Mouse (Mus musculus): ENCODE results near the gene Aim2. TPM values are rescaled to one million over a fixed set of nuclear protein-coding genes. Genes with fewer than 3 reads are reported as not detected.

Aim2 gene
- polyA plus RNA-seq, 1 experiment from 2014 or later = 4.6 TPM

GRCm38 (mm10) chr1:173364125-173364800 is 13.6 kb downstream of the Aim2 start:
- peaks cover 40% of the 10 kb centered on the region for H3K27me3 ChIP-seq (ENCODE audit: insufficient read depth, low read length)
- DNase-seq = no peak
- no peak overlapping the region for H3K9ac ChIP-seq (replicated peaks)
- no peak for TF ChIP-seq CTCF (IDR thresholded peaks at IDR 0.05; ENCODE audit: low read depth)
- no peak for TF ChIP-seq EP300 (IDR thresholded peaks at IDR 0.05; ENCODE audit: low read depth)
- no peak overlapping the region for H3K27ac ChIP-seq (ENCODE audit: low read depth)
- H3K9me3 ChIP-seq (ENCODE audit: low read length) = no peaks in the 10 kb centered on the region
- no peaks in the 10 kb centered on the region for H3K36me3 ChIP-seq (replicated peaks; ENCODE audit: insufficient read depth, low read length)
- 69% methylated on average over 4 of the region's 4 CpGs for WGBS (ENCODE audit: insufficient replicate concordance)
- H3K4me1 ChIP-seq (ENCODE audit: insufficient read depth) = peaks cover 6% of the 10 kb centered on the region; the same call in 1 of the 2 replicates
- ATAC-seq = no peak
- no peak overlapping the region for H3K4me3 ChIP-seq (ENCODE audit: low read depth, low read length)
- H3K4me2 ChIP-seq (ENCODE audit: low read depth, low read length) = no peak overlapping the region

GRCm38 (mm10) chr1:173365970-173366409 is 15.3 kb downstream of the Aim2 start:
- no peaks in the 10 kb centered on the region for H3K9me3 ChIP-seq (ENCODE audit: low read length)
- H3K4me2 ChIP-seq (ENCODE audit: low read depth, low read length) = no peak overlapping the region
- TF ChIP-seq EP300 (IDR thresholded peaks at IDR 0.05; ENCODE audit: low read depth) (no peak), CTCF (IDR thresholded peaks at IDR 0.05; ENCODE audit: low read depth) (no peak)
- ATAC-seq (peak; percentile 23), DNase-seq (no peak)
- H3K27ac ChIP-seq (ENCODE audit: low read depth) = no peak overlapping the region
- peaks cover 46% of the 10 kb centered on the region for H3K27me3 ChIP-seq (ENCODE audit: insufficient read depth, low read length)
- no peak overlapping the region for H3K4me3 ChIP-seq (ENCODE audit: low read depth, low read length)
- H3K36me3 ChIP-seq (replicated peaks; ENCODE audit: insufficient read depth, low read length) = no peaks in the 10 kb centered on the region
- no peak overlapping the region for H3K9ac ChIP-seq (replicated peaks)
- 1% methylated on average over 13 of the region's 13 CpGs for WGBS (ENCODE audit: insufficient replicate concordance)
- H3K4me1 ChIP-seq (ENCODE audit: insufficient read depth) = peaks cover 6% of the 10 kb centered on the region; the same call in 1 of the 2 replicates

GRCm38 (mm10) chr1:173366701-173367355 is 16.1 kb downstream of the Aim2 start:
- H3K27me3 ChIP-seq (ENCODE audit: insufficient read depth, low read length) = peaks cover 46% of the 10 kb centered on the region
- peak overlapping the region; percentile 35 for H3K4me2 ChIP-seq (ENCODE audit: low read depth, low read length)
- H3K36me3 ChIP-seq (replicated peaks; ENCODE audit: insufficient read depth, low read length) = no peaks in the 10 kb centered on the region
- H3K9ac ChIP-seq (replicated peaks) = no peak overlapping the region
- no peaks in the 10 kb centered on the region for H3K9me3 ChIP-seq (ENCODE audit: low read length)
- H3K4me1 ChIP-seq (ENCODE audit: insufficient read depth) = peaks cover 6% of the 10 kb centered on the region; the same call in 1 of the 2 replicates
- H3K4me3 ChIP-seq (ENCODE audit: low read depth, low read length) = peak overlapping the region; percentile 32
- DNase-seq = no peak
- no peak overlapping the region for H3K27ac ChIP-seq (ENCODE audit: low read depth)
- TF ChIP-seq EP300 (IDR thresholded peaks at IDR 0.05; ENCODE audit: low read depth) = no peak
- no peak for TF ChIP-seq CTCF (IDR thresholded peaks at IDR 0.05; ENCODE audit: low read depth)
- no peak for ATAC-seq
- WGBS (ENCODE audit: insufficient replicate concordance) = 2% methylated on average over 31 of the region's 31 CpGs

DNA sequence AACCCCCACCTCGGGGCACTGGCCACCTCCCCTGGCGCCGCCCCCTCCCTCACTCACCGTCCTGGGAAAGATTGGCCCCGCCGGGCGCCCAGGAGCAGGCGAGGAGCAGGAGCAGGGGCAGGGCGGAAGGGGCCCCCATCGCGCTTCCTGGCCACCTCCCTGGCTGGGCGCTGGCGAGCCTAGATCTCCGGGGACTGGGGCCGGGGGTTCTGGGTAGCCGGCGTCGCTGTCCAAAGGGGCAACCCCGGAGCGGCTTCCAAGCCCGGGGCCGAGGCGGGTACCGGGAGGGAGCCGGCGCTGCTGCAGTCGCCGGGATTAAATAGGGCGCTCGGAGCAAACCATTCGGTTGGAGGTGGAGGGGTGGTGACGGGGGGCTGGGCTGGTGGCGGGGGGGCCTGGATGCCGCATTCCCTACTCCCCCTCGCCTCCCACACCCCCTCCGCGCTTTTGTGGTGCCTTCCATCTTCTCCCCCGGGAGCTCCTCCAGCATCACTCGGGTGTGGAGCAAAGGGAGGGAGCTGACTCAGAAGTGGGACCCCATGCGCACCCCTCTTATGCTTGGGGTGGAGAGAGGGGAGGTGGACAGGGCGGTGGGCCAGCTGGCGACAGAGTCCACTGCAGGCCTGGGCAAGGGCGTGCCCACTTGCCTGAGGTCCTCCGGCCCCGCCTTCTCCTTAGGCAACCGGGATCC is 16.8 kb downstream of the Aim2 start, which contains the start of gene Cadm3:
Gene Cadm3, minus strand, starts transcription at position 340 of the 691 bp plus-strand sequence.
- TF ChIP-seq CTCF (IDR thresholded peaks at IDR 0.05; ENCODE audit: low read depth) (no peak), EP300 (IDR thresholded peaks at IDR 0.05; ENCODE audit: low read depth) (no peak)
- H3K4me3 ChIP-seq (ENCODE audit: low read depth, low read length) = peak within 1 kb of the TSS; percentile 32

GRCm38 (mm10) chr1:173369611-173370010 is 18.9 kb downstream of the Aim2 start:
- Histone ChIP-seq H3K4me3 (ENCODE audit: low read depth, low read length) (no peak overlapping the region), H3K4me2 (ENCODE audit: low read depth, low read length) (no peak overlapping the region), H3K36me3 (replicated peaks; ENCODE audit: insufficient read depth, low read length) (no peaks in the 10 kb centered on the region), H3K9ac (replicated peaks) (no peak overlapping the region), H3K27ac (ENCODE audit: low read depth) (no peak overlapping the region), H3K4me1 (ENCODE audit: insufficient read depth) (peaks cover 6% of the 10 kb centered on the region; the same call in 1 of the 2 replicates), H3K27me3 (ENCODE audit: insufficient read depth, low read length) (peaks cover 46% of the 10 kb centered on the region), H3K9me3 (ENCODE audit: low read length) (no peaks in the 10 kb centered on the region)
- WGBS (ENCODE audit: insufficient replicate concordance) = 67% methylated on average over 2 of the region's 2 CpGs
- DNase-seq = no peak
- no peak for ATAC-seq
- TF ChIP-seq EP300 (IDR thresholded peaks at IDR 0.05; ENCODE audit: low read depth) = no peak
- no peak for TF ChIP-seq CTCF (IDR thresholded peaks at IDR 0.05; ENCODE audit: low read depth)

More for the DNA sequence above, 16.8 kb downstream of the Aim2 start, which contains the start of gene Cadm3:
- Histone ChIP-seq H3K27ac (ENCODE audit: low read depth) (no peak within 1 kb of the TSS), H3K27me3 (ENCODE audit: insufficient read depth, low read length) (peaks cover 46% of the 10 kb centered on the region), H3K9ac (replicated peaks) (no peak within 1 kb of the TSS), H3K36me3 (replicated peaks; ENCODE audit: insufficient read depth, low read length) (no peaks in the 10 kb centered on the region), H3K4me2 (ENCODE audit: low read depth, low read length) (peak within 1 kb of the TSS; percentile 35), H3K4me1 (ENCODE audit: insufficient read depth) (peaks cover 6% of the 10 kb centered on the region; the same call in 1 of the 2 replicates), H3K9me3 (ENCODE audit: low read length) (no peaks in the 10 kb centered on the region)
- ATAC-seq (no peak; the same call in 1 of the 2 replicates), DNase-seq (no peak)
- WGBS (ENCODE audit: insufficient replicate concordance) = 4% methylated on average over 35 of the region's 46 CpGs

DNA sequence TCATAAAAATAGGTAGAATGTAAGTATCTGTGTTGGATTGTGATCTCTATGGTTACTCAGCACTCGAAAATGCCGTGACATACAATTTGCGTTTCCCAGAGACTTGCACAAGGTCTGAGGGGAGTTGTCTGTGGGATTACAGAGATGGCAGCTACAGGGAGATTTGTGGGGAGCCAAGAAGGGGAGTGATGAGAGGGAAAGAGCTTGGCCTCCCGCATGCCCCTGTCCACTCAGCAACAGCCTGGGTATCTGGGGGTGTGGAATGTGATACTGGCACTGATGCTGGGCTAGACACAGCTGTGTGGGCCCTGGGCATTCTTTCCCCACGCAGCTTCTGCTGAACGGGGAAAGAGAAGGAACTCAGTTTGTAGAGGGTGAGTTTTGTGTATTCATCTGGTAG is 19.8 kb downstream of the Aim2 start:
- Histone ChIP-seq H3K9me3 (ENCODE audit: low read length) (no peaks in the 10 kb centered on the region), H3K4me3 (ENCODE audit: low read depth, low read length) (no peak overlapping the region), H3K36me3 (replicated peaks; ENCODE audit: insufficient read depth, low read length) (no peaks in the 10 kb centered on the region), H3K9ac (replicated peaks) (no peak overlapping the region), H3K4me1 (ENCODE audit: insufficient read depth) (peaks cover 5% of the 10 kb centered on the region; the same call in 1 of the 2 replicates), H3K27me3 (ENCODE audit: insufficient read depth, low read length) (peaks cover 42% of the 10 kb centered on the region), H3K27ac (ENCODE audit: low read depth) (no peak overlapping the region), H3K4me2 (ENCODE audit: low read depth, low read length) (no peak overlapping the region)
- ATAC-seq = no peak
- 69% methylated on average over 6 of the region's 6 CpGs for WGBS (ENCODE audit: insufficient replicate concordance)
- no peak for DNase-seq
- TF ChIP-seq CTCF (IDR thresholded peaks at IDR 0.05; ENCODE audit: low read depth) (no peak), EP300 (IDR thresholded peaks at IDR 0.05; ENCODE audit: low read depth) (no peak)

All from liver, postnatal 0 days (tissue).